Mouse (Mus musculus): ENCODE results near the gene Akap13. TPM values are rescaled to one million over a fixed set of nuclear protein-coding genes. Genes with fewer than 3 reads are reported as not detected.

The Akap13 gene
- total and polyA plus RNA-seq, 3 experiments, result 11.4 to 32.5 (median 27.7) TPM

GRCm38 (mm10) chr7:75683410-75683809, 228.1 kb downstream of the Akap13 start:
- Histone ChIP-seq H3K9me3 (replicated peaks; ENCODE audit: low read length) (no peaks in the 10 kb centered on the region), H3K27me3 (replicated peaks) (no peaks in the 10 kb centered on the region), H3K4me3 (replicated peaks in 1 of 3; ENCODE audit: low read depth in 2 of 3, low read length in 2 of 3, poor library complexity in 1 of 3) (no peak overlapping the region), H3K9ac (ENCODE audit: insufficient read depth, low read depth) (no peak overlapping the region), H3K27ac (ENCODE audit: insufficient read depth, low read depth) (no peak overlapping the region), H3K36me3 (replicated peaks in 1 of 2; ENCODE audit: control insufficient read depth in 1 of 2, insufficient read depth in 1 of 2, low read length in 1 of 2) (peaks cover 12 to 35% of the 10 kb centered on the region in 2 experiments), H3K4me1 (ENCODE audit: control insufficient read depth in 1 of 2, insufficient read depth in 2 of 2) (peaks cover 7 to 51% of the 10 kb centered on the region in 2 experiments), H3K79me2 (replicated peaks; ENCODE audit: control insufficient read depth, extremely low read depth, insufficient read depth, poor library complexity, severe bottlenecking) (no peaks in the 10 kb centered on the region), H3K4me2 (ENCODE audit: insufficient read depth, low read depth, poor library complexity, severe bottlenecking) (no peak overlapping the region)
- dilution Hi-C loops (cut with MboI; ENCODE audit: extremely low pct_ligation_motif_present, extremely low pct_unique_long_range_greater_than_20kb, low sequenced_read_pairs), result no loop called here
- DNase-seq (ENCODE audit: extremely low read depth), result no peak
- in situ Hi-C loops (cut with MboI; ENCODE audit: low pct_ligation_motif_present, low pct_unique_long_range_greater_than_20kb, low sequenced_read_pairs), result no loop called here
- TF ChIP-seq GABPA (IDR thresholded peaks at IDR 0.05; ENCODE audit: insufficient replicate concordance, low read depth, low read length), result no peak
- no peak for TF ChIP-seq POLR2AphosphoS2 (IDR thresholded peaks at IDR 0.05; ENCODE audit: low read depth, low read length)
- no peak for TF ChIP-seq JUND (conservative IDR thresholded peaks at IDR 0.05; ENCODE audit: low read depth, low read length)
- no peak for TF ChIP-seq MAZ (IDR thresholded peaks at IDR 0.05; ENCODE audit: low read depth, low read length)
- TF ChIP-seq RCOR1 (conservative IDR thresholded peaks at IDR 0.05; ENCODE audit: low read depth, low read length), result no peak

- Histone ChIP-seq H3K27me3 (replicated peaks) (no peaks in the 10 kb centered on the region), H3K27ac (ENCODE audit: insufficient read depth, low read depth) (no peak overlapping the region; the same call in 1 of the 2 replicates), H3K4me1 (ENCODE audit: control insufficient read depth in 1 of 2, insufficient read depth in 2 of 2) (peaks cover 7 to 54% of the 10 kb centered on the region in 2 experiments), H3K9me3 (replicated peaks; ENCODE audit: low read length) (no peaks in the 10 kb centered on the region), H3K4me3 (replicated peaks in 1 of 3; ENCODE audit: low read depth in 2 of 3, low read length in 2 of 3, poor library complexity in 1 of 3) (no peak overlapping the region), H3K36me3 (replicated peaks in 1 of 2; ENCODE audit: control insufficient read depth in 1 of 2, insufficient read depth in 1 of 2, low read length in 1 of 2) (peaks cover 17 to 41% of the 10 kb centered on the region in 2 experiments), H3K9ac (ENCODE audit: insufficient read depth, low read depth) (no peak overlapping the region), H3K79me2 (replicated peaks; ENCODE audit: control insufficient read depth, extremely low read depth, insufficient read depth, poor library complexity, severe bottlenecking) (no peaks in the 10 kb centered on the region), H3K4me2 (ENCODE audit: insufficient read depth, low read depth, poor library complexity, severe bottlenecking) (no peak overlapping the region)
- dilution Hi-C loops (cut with MboI; ENCODE audit: extremely low pct_ligation_motif_present, extremely low pct_unique_long_range_greater_than_20kb, low sequenced_read_pairs), result no loop called here
- TF ChIP-seq RCOR1 (conservative IDR thresholded peaks at IDR 0.05; ENCODE audit: low read depth, low read length) (peak; percentile 73; the same call in 1 of the 2 replicates), ETS1 (conservative IDR thresholded peaks at IDR 0.05; ENCODE audit: low read depth, low read length) (peak; percentile 40; the same call in 1 of the 2 replicates), POLR2AphosphoS2 (IDR thresholded peaks at IDR 0.05; ENCODE audit: low read depth, low read length) (no peak), IRF4 (IDR thresholded peaks at IDR 0.05; ENCODE audit: low read depth, low read length) (peak; percentile 82), JUND (conservative IDR thresholded peaks at IDR 0.05; ENCODE audit: low read depth, low read length) (peak; percentile 29), GABPA (IDR thresholded peaks at IDR 0.05; ENCODE audit: insufficient replicate concordance, low read depth, low read length) (no peak), RAD21 (IDR thresholded peaks at IDR 0.05; ENCODE audit: low read depth, low read length) (no peak), NELFE (IDR thresholded peaks at IDR 0.05; ENCODE audit: low read depth, low read length) (no peak), EP300 (IDR thresholded peaks at IDR 0.05; ENCODE audit: low read length) (peak; percentile 77), JUN (IDR thresholded peaks at IDR 0.05; ENCODE audit: insufficient read depth, low read depth, low read length) (no peak), TCF12 (IDR thresholded peaks at IDR 0.05; ENCODE audit: low read depth, low read length) (peak; percentile 41; the same call in 1 of the 2 replicates), MYC (IDR thresholded peaks at IDR 0.05; ENCODE audit: low read depth, low read length) (0 out of 2 replicates have a peak, but pooled peaks have one; percentile 24)
- DNase-seq (ENCODE audit: extremely low read depth), result no peak
- in situ Hi-C loops (cut with MboI; ENCODE audit: low pct_ligation_motif_present, low pct_unique_long_range_greater_than_20kb, low sequenced_read_pairs), result no loop called here
These were observed 229.6 kb downstream of the Akap13 start for GRCm38 (mm10) chr7:75684976-75685375.
